Mouse (Mus musculus): Measurements from ENCODE around the gene Bbc3.

DNA sequence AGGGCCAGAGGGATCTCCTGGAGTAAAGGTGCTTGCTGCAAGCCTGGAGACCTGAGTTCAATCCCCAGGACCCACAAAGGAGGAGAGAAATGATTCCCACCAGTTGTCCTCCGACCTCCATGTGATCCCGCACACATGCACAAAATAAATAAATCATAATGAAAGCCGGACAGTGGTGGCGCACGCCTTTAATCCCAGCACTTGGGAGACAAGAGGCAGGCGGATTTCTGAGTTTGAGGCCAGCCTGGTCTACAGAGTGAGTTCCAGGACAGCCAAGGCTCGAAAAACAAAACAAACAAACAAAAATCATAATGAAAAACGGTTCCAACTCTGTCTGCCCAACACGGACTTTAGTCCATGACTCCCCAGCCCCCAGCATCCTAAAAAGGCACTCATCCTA is 23.3 kb upstream of the Bbc3 start:
- no peak for TF ChIP-seq GATA1 (IDR thresholded peaks at IDR 0.05; ENCODE audit: borderline replicate concordance, low read length)
- TF ChIP-seq CTCF (IDR thresholded peaks at IDR 0.05; ENCODE audit: low read depth, low read length) = no peak
- no peak for TF ChIP-seq TAL1 (conservative IDR thresholded peaks at IDR 0.05; ENCODE audit: low read depth, low read length)
- no peak for TF ChIP-seq POLR2AphosphoS5 (IDR thresholded peaks at IDR 0.05; ENCODE audit: insufficient replicate concordance, low read depth, low read length)
- TF ChIP-seq GATA2 (IDR thresholded peaks at IDR 0.05; ENCODE audit: borderline replicate concordance, low read depth, low read length) = no peak

Data from G1E (cell line).